Mouse (Mus musculus): ENCODE results near the gene Skap2.

Skap2 gene

DNA sequence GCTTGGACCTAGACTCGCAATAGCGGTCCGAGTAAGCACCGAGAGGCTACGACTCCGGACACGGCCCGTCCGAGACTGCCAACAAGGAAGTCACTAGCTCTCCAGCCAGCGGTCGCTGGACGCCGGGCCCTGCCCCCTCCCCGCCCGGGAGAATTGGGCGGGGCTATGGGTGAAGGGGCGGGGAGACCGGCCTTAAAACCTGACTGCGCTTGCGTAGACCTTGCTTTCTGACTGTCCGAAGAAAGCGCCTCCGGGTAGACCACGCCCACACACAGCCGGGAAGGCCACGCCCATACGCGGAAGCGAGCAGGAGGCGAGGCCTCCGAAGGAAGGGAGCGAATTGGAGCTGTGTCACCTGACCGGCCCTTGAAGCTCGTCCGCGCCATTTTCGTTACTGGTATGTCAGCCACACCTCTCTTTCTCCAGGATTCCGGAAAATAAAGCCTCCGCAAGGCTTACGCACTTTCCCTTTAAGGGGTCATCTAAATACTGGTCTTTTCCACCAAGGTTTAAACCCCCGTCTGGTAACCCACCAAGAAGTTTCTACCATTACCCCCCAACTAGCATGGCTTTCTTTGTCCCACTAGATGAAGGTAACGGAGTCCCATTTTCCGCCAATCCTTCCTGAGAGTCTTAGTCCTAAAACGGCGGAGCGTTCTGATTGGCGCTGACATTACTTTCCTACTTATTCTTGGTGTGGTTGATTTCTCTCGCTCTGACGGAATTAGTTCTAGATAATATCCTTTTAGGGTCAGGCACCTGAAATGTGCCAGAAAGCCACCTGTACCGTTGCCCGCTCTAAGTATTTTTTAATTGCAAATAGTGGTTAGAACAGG is at the start of gene Skap2:
TSS of gene Skap2 (minus strand) at position 141 of the 836 bp plus-strand sequence.
- DNase-seq, result peak; percentile 99

DNA sequence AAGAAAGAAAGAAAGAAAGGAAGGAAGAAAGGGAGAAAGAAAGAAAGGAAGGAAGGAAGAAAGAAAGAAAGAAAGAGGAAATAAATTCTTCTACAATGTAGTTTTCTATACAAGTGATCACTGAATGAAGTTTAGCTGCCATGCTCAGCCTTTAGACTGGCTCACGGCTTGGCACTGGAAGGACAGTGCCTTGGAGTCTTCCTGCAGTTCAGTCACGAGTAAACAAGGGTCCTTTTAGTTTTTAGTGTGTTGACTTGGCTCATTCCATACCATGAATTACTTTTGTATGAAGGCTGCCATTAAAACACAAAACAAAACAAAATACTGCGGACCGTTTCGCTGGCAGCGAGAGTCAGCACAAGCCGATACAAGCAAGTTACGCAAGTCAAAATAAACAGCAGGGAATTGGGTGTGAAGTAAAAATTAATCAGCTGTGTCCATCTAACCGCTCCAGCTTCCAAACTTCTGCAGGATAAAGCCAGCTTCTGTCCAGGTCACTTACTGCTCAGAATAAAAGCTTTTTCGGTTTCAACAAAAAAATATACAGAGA is 46.6 kb upstream of the Skap2 start:
- no peak for DNase-seq

DNA sequence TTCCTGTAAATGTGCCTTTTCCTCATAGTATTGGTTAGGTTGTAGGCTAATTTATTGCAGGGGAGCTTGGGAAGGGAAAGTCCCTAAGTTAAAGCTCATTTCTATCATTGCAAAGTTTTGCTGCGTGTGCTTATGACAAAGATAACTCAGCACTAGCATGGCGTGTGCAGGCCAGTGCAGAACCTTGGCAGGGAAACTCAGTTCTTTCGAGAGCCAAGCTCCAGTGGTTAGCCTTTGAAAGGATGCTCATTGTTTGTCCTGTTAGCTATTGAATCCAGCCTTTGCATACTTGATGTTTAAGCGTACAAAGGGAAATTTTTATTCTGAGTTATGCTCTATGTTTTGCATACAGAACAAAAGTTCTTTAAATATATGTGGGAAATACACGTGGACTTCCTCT is 45.8 kb upstream of the Skap2 start:
- peak; percentile 40 for DNase-seq

DNA sequence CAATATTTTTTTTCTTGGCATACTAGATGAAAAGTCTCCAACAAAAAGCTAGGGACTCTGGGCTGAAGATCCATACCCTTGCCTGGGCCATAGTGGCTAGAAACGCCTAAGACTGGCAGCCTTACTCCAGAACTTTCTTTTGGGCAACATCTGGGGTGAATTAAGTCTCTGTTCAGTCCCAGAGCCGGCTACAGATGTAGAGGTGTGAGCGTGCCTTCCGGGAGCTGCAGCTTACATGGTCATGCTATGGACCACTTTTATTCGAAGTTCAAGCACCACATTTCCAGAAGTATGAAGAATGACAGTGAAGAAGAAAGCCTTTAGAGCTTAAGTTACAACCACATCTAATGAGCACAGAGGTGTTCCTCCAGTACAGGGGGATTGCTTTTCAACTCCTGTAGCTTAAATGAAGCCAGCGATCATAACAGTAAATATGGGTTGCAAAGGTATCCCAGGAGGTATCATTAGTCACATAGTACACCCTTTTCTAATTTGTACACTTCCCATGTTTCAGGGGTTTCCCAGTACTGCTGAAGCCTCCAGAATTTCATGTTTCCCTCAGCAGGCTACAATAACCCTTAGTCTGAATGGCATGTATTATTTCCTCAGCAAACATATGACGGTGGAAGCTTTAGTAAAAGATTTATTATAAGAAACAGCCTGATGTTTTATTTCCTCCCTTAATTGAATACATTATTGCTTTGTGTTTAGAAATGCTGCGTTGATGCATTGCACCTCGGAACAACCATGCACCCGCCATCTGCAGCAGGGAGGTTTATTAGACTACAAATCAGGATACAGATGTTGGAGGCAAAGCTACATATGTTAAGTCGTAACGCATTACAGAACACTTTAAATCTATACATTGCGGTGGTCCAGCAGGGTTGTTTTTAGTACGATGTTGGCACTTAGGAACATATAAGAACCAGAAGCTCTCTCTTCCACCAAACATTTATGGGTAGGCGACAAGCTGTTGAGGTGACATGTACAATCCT is 41.5 kb upstream of the Skap2 start:
- no peak for DNase-seq

DNA sequence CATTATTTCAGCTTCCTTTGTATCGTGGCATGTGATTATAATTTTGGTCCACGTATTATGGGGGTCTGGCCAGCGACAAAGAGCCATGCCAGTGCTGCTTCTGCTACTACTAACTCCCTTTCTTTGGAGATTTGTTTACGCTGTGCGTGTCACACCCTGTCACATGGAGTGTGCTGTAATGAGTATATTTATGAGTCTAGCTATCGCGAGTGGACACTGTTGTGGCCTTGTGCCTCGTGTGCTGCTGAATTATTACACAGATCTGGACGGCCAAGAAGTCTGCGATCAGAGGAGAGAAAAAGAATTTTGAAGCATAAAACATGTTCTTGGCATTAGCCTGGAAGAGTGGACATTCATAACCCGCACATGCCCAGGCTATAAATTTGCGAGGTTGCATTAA is 37.7 kb upstream of the Skap2 start:
- no peak for DNase-seq

DNA sequence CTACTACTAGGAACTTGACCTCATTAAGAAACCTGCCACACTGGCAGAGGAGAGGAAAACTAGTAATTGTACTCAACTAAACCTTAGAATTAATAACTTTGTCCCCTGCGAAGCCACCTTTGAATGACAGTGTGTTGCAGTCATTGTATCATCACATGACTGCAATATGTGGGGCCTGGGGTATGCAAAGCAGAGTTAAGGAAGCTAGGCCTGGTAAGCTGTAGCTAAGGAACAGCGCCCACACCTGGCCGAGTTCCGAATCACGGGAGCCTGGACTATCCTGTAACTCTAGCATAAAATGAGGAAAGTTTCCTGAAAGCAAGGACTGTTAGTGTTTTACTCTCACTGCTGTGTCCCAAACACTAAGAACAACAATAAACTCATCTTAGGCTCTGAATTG is 33.2 kb upstream of the Skap2 start:
- DNase-seq, result no peak

DNA sequence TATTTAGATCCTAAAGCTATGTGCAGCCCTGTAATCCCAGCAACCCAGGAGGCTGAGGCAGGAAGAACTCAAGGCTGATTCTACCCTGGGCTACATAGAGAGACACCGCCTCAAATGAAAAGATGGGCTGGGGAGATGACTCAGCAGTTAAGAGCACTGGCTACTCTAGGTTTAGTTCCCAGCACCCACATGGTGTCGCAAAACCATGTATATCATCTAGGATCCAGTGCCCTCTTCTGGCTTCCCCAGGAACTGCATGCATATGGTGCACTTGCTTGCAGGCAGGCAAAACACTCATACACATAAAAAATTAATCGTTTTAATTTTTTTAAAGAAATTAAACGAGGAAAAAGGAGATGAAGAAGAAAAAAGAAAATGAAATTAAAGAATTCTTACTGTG is 23.7 kb upstream of the Skap2 start:
- DNase-seq, result no peak

DNA sequence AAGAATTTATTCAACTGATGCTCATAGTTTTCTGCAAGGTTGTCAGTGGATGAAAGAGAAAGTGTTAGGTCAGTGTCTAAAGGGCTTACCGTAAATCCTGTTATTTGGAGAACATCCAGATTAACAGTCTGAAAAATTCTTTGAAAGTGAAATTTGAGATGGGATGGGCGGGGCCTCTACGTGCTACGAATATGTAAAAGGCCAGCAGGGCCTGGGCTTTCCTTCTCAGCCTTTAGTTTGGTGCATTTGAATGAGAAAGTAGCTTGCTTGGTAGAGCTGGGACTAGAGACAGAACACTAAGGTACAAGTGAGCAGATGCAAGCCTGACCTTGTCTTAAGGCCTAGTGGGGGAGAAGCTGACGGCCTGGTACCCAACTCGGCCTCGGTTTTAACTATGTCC is 18.8 kb upstream of the Skap2 start:
- no peak for DNase-seq

DNA sequence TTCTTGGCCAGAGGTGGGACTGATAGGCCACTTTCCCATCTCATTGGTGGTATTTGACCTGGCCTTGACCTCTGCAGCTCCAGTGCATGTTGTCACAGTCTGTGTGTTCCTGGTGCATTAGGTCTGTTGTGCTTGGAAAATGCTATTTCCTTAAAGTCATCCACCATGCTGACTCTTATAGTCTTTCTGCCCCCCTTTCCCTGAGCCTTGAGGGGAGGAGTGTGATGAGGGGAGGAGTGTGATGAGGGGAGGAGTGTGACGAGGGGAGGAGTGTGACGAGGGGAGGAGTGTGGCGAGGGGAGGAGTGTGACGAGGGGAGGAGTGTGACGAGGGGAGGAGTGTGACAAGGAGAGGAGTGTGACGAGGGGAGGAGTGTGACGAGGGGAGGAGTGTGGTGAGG is 15.8 kb upstream of the Skap2 start:
- no peak for DNase-seq

DNA sequence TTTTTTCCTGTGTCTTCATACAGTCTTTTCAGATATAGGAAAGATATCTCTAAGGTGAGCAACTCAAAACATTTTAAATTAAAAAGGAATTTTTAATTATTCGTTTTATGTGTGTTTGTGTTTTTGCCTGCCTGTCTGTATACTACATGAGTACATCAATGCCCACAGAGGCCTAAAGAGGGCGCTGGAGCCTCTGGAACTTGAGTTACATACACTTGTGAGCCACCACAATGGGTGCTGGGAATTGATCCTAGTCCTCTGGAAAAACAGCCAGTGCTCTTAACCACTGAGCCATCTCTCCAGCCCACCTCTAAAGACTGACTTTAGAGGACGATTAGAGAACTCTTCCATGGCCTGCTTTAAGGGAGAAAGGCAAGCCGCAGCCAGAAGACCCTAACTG is 14.8 kb upstream of the Skap2 start:
- DNase-seq, result no peak

DNA sequence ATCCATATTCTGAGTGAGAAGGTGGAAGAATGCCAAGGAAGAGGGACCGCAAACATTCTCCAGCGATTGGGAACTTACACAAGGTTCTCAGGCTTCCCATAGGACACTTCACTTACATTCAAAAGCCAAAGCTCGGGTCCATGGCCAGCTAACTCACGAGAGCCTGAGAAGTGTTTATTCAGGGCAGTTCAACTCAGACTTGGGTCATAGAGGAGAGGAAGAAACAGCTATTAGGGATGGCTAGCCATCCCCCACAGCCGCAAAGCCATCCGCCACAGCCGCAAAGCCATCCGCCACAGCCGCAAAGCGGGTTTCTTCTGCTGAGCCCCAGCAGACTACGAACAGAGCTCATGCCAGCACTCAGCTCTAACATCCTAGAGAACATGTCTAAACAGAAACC is 13.9 kb upstream of the Skap2 start:
- DNase-seq, result no peak

DNA sequence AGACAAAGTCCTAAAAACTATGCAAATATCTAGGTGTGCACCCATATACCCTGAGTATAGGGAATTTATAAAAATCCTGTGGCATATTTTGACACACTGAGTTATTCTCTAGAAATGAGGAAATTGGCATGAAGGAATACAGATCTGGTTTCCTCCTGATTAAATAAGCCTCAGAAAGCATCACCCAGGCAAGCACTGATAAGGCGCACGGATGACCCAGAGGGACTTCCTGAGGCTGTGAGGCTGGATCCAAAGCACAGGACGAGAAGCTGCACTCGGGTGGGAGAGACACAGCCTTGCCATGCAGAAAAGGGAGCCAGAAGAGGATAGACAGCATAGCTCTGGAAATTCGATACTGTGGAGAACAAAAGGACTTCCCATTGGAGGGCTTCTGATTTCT is 12.4 kb upstream of the Skap2 start:
- DNase-seq, result no peak

DNA sequence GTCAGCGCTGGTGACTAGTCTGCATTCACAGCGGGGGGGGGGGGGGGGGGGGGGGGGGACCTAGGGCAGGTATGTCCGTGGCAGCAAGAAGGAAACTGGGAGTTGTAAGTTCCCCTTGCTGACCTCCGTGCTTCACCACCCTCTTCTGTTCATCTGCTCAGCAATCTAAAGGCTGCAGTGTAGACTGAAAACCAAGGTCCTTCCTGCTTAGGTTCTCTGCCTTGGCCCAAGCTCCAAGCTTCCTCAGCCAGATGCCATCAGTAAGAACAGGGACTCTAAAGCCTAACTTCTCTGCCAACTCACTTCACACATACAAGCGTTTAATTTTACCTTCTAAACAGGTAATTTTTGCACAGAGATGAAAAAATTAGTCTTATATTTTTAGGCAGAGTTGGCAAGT is 10.0 kb upstream of the Skap2 start:
- no peak for DNase-seq

DNA sequence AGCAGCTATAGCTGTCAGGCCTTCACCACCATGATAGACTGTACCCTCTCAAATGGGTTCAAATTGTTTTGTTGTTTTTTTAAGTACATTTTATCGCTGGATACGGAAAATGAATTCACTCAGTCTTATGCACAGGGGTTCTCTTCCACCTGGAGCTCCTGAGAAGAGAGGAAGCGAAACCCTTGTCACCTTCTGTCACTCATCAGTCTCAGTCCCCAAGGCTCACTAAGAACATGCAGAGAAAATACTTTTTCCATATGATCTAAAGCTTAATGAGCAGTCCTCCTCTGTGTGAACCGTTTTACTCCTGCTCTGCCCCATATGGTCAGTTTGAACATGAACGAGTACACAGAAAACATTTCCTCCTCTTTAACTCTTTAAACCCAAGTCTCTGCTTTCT is 7.9 kb upstream of the Skap2 start:
- no peak for DNase-seq

DNA sequence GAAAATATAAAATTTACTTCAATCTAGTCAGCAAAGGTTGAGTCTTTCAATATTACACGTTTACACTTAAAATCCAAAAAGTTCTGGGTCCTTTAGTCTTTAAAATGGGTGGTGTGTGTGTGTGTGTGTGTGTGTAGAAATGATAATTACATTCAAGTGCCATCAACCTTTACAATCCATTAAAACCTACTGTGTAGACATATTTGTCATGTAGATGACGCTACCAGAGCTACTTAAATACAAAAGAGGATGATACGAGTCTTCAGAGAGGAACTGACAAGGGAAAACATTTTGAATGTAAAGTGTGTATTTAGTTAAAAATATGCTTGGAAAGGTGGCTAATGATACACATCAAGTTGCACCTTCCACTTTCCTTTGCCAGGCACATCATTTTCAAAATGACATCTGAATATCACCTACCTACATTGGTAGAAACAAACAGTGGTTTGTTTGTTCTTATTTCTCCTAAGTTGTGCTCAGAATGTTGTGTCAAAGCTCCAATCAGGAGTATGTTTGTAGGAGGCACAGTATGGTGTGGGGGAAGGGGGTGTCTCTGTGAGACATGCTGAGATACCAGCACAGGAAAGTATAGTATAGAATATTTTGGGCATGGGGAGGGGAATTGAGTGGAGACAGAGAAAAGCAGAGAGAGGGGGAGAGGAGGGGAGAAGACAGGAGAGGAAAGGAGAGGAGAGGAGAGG is 1.0 kb upstream of the Skap2 start:
- no peak for DNase-seq

DNA sequence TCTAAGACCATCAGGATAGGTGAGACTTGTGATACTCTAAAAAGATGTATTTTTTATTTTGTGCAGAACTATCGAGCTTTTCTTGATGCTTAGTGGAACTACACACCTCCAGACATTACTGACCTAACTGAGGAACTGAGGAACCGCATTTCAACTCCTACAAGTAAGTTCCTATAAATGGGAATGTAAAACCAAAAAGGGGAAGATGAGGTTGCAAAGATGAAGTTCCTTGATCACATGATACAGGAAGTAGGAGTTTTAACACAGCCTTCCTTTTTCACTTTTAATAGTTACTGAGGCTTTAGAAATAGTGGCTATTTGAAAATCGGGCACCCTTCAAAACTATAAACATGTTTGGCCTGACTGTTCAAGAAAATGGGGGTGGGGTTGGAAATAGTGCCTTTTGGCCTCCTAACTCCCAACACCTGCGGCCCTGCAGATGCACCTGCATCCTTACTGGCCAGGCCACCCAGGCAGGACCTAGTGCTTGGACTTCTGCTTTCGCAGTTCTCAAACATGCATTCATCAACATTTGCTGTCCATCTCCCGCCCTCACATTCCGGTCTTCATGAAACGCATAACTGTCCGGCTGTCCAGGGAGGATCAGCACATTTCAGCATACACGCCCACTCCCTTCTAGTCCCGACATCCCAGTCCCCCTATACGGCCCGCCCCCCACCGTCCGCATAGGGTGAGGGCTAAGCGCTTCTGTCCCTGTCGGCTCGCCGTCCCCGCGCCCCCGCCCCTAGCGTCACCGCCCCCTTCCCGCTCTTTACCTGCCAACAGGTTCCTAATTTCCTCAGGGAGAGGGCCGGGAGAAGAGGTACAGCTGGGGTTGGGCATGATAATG is 565 bp downstream of the Skap2 start:
- DNase-seq, result no peak

DNA sequence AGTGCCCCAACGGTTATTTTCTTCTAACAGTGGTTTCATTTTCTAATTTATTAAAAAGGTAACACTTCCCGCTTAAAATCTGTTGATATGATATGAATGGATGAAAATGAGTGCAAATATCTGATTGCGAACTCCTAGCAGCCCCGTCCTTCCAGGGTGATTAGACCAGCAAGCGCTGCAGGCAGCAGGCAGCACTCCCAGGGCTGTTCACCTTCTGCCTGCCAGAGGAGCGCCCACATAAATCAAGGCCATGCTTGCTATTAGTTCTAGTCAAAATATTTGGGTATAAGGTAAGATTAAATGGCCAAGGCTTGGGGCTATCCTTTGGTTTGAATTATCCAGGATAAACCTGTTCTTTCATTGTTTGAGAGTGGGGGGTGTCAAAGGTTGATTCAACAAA is 3.0 kb downstream of the Skap2 start:
- no peak for DNase-seq

DNA sequence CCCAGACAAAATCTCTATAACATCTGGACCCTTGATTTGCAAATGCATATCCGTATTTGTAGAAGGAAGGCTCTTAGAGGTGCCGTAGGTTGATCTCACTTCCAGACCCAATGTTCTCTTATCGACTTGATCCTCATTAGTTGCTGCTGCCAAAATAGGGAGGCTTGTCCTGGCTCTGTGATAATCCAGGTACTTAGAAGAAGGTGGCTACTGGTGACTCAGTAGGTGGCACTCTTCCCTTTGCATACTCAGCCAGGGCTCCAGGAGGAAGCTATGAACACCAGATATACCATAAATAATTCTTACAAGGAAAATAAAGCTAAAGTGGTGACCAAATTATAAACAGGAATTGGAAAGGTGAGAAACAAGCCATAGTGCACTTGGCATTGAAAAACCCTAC is 3.6 kb downstream of the Skap2 start:
- DNase-seq, result no peak

DNA sequence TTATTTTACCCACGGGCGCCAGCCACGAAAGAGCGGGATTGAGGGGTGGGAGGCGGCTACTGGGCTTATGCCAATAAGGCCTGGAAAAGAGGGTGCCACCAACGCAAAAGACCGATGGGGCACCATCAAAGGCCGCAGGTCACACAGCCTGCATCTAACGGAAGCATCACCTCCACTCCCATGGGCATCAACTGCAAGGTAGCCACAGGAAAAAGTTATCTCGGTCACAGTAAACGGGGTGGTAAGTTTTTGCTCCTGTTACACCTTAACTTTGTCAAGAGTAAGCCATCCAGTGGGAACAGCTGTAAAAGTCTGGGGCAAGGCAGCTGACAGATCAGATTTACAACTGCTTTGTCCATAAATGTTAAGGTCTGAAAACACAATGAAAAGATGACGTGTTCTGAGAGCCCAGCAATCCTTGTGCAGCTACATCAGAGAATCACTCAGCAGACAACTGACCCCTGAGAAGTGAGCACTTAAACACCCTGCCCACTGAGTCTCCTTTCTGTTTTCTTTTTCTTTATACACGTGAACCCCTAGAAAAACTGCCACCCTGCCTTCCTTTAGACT is 5.6 kb downstream of the Skap2 start:
- no peak for DNase-seq

DNA sequence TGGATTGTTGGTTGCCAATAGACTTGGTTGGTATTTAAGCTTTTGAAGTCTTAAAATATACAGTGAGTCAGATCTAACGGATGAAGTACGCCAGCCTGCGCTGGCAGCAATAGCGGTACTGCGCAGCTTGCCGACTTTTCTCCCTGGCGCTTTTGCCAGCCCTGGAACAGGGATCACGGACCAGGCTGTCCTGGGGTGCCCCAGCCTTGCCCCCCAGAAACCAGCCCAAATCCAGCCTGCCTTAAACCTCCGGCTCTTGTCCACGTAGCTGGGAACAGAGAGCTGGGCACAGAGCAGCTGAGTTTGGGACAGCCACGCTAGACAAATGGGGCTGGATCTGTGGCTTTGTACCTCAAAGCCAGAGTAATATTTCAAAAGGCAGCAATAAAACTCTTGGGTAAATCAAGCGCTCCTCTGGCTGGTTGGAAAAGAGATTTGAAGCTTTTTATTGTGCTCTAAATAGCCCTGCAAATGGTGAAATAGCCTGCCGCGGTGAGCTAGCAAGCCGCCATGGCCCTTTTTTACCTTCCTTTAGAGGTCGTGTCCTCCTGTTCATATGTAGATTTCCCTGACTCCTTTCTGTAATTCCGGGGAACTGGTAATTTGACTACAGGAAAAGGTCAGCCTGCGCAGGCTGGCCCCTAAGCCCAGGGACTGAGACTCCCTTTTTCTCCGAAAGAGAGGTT is 6.2 kb downstream of the Skap2 start:
- no peak for DNase-seq

DNA sequence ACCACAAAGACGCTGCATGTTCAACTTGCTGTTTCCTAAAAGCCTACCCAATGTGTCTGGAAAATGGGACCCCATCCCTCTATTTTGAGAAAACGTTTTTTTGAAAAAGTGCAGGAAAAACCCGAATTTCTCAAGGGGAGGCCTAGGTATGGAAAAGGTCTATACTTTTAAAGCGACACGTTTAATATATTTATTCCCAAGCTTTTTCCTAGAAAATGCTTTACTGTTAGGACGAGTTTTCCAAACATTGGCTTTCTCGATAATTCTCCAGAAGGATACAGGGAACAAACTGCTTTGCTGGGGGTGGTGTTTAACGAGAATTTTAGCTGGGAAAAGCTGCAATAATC is 6.8 kb downstream of the Skap2 start:
- peak; percentile 33 for DNase-seq
